ENCODE assay signal across 10 mouse cellular contexts in the genomic region with DNA sequence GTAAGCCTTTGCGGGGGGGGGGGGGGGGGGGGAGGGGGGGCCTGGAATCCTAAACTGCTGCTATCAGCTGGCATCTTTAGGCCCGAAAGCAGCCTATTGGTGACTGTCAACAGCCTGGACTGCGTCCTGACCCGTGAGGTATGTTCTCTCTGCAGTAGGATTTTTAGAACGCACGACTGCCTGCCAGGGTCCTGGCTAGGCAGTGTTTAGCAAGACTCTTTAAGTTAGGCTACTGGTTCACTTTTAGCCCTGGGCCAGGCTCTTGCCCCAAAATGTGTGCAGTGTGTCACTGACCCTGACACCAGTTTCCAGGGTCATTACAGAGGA. TPM values are rescaled to one million over a fixed set of nuclear protein-coding genes. Genes with fewer than 3 reads are reported as not detected.
DNase-seq lines count a peak whose midpoint lies in the region; ATAC-seq and TF ChIP-seq lines count a peak whose summit lies in the region.
"Had no signal": no experiment of that assay in that cellular context is flagged by ENCODE, and none has a peak within 500 bp of the region (broad histone marks: within the 10 kb centered on the region; RNA-seq: fewer than 3 reads in every experiment).

No protein-coding gene starts in this region.

- H3K27me3 ChIP-seq in kidney, embryonic 14.5 days (ENCODE audit: control insufficient read depth, insufficient read depth, low read length) = no peaks in the 10 kb centered on the region
- H3K27me3 ChIP-seq in embryonic facial prominence, embryonic 10.5 days (replicated peaks; ENCODE audit: low read depth, poor library complexity, severe bottlenecking) = no peaks in the 10 kb centered on the region
- H3K27me3 ChIP-seq in hindbrain, postnatal 0 days (ENCODE audit: insufficient read depth, low read length) = no peaks in the 10 kb centered on the region
- H3K27me3 ChIP-seq in midbrain, postnatal 0 days (ENCODE audit: insufficient read depth, low read length) = no peaks in the 10 kb centered on the region

- peak overlapping the region; percentile 61 for H3K4me3 ChIP-seq in kidney, embryonic 14.5 days (ENCODE audit: low read length)
- H3K4me3 ChIP-seq in embryonic facial prominence, embryonic 10.5 days = peak overlapping the region; percentile 77
- H3K4me3 ChIP-seq in hindbrain, postnatal 0 days (ENCODE audit: low read length) = peak overlapping the region; percentile 50
- peak overlapping the region; percentile 48 for H3K4me3 ChIP-seq in midbrain, postnatal 0 days (ENCODE audit: low read depth, low read length)

- DNase-seq in kidney, postnatal 14 days = no peak
- DNase-seq in embryonic facial prominence, embryonic 10.5 days (ENCODE audit: low spot score) = no peak
- DNase-seq in hindbrain, postnatal 0 days (ENCODE audit: low spot score) = no peak
- DNase-seq in midbrain, postnatal 0 days (ENCODE audit: low spot score) = no peak
- no peak for DNase-seq in gastrocnemius, adult 18-20 months (ENCODE audit: low spot score)
- no peak for DNase-seq in adrenal gland, postnatal 14 days
- no peak for DNase-seq in testis, postnatal 10 days (ENCODE audit: low spot score)

- WGBS in kidney, embryonic 14.5 days = 20% methylated on average over 5 of the region's 6 CpGs
- 24% methylated on average over 6 of the region's 6 CpGs for WGBS in embryonic facial prominence, embryonic 10.5 days
- 38% methylated on average over 6 of the region's 6 CpGs for WGBS in hindbrain, postnatal 0 days
- 46% methylated on average over 5 of the region's 6 CpGs for WGBS in midbrain, postnatal 0 days

- peaks cover 9% of the 10 kb centered on the region; the same call in 1 of the 2 replicates for H3K4me1 ChIP-seq in kidney, embryonic 14.5 days (ENCODE audit: control insufficient read depth, insufficient read depth, low read length)
- H3K4me1 ChIP-seq in embryonic facial prominence, embryonic 10.5 days = peaks cover 42% of the 10 kb centered on the region
- peaks cover 5% of the 10 kb centered on the region for H3K4me1 ChIP-seq in hindbrain, postnatal 0 days (ENCODE audit: insufficient read depth, low read length)
- H3K4me1 ChIP-seq in midbrain, postnatal 0 days (ENCODE audit: insufficient read depth, low read length) = 0 out of 2 replicates have a peak, but pooled peaks cover 7% of the 10 kb centered on the region

- no peak for TF ChIP-seq CTCF in hindbrain, postnatal 0 days (IDR thresholded peaks at IDR 0.05; ENCODE audit: low read depth)
- TF ChIP-seq CTCF in midbrain, postnatal 0 days (IDR thresholded peaks at IDR 0.05) = no peak

- peak; percentile 18; the same call in 1 of the 2 replicates for ATAC-seq in kidney, embryonic 14.5 days (ENCODE audit: low FRiP score, low TSS enrichment)
- ATAC-seq in hindbrain, postnatal 0 days = no peak
- no peak for ATAC-seq in midbrain, postnatal 0 days (ENCODE audit: low FRiP score)

- peak overlapping the region; percentile 80 for H3K9ac ChIP-seq in kidney, embryonic 14.5 days (ENCODE audit: low read depth, low read length)
- H3K9ac ChIP-seq in hindbrain, postnatal 0 days (replicated peaks; ENCODE audit: low read length) = no peak overlapping the region; the same call in 1 of the 2 replicates
- no peak overlapping the region for H3K9ac ChIP-seq in midbrain, postnatal 0 days (replicated peaks; ENCODE audit: low read length, poor library complexity, severe bottlenecking)

- H3K27ac ChIP-seq in kidney, embryonic 14.5 days (ENCODE audit: low read depth, low read length) = peak overlapping the region; percentile 86; the same call in 1 of the 2 replicates
- H3K27ac ChIP-seq in embryonic facial prominence, embryonic 10.5 days (replicated peaks) = peak overlapping the region; percentile 99
- no peak overlapping the region for H3K27ac ChIP-seq in hindbrain, postnatal 0 days
- H3K27ac ChIP-seq in midbrain, postnatal 0 days (ENCODE audit: low read depth, low read length) = no peak overlapping the region

- H3K36me3 ChIP-seq in kidney, embryonic 14.5 days (ENCODE audit: control insufficient read depth, insufficient read depth, low read length) = peaks cover 23% of the 10 kb centered on the region
- H3K36me3 ChIP-seq in embryonic facial prominence, embryonic 10.5 days (replicated peaks) = peaks cover 29% of the 10 kb centered on the region
- H3K36me3 ChIP-seq in hindbrain, postnatal 0 days (ENCODE audit: insufficient read depth, low read length) = no peaks in the 10 kb centered on the region
- no peaks in the 10 kb centered on the region for H3K36me3 ChIP-seq in midbrain, postnatal 0 days (ENCODE audit: insufficient read depth, low read length)

- H3K4me2 ChIP-seq in kidney, embryonic 14.5 days (replicated peaks; ENCODE audit: low read depth, low read length) = peak overlapping the region; percentile 77
- H3K4me2 ChIP-seq in hindbrain, postnatal 0 days (ENCODE audit: low read depth, low read length) = peak overlapping the region; percentile 94
- peak overlapping the region; percentile 98 for H3K4me2 ChIP-seq in midbrain, postnatal 0 days (ENCODE audit: low read depth, low read length, poor library complexity, severe bottlenecking)

- no peaks in the 10 kb centered on the region for H3K9me3 ChIP-seq in kidney, embryonic 14.5 days (ENCODE audit: control insufficient read depth, low read length)
- H3K9me3 ChIP-seq in embryonic facial prominence, embryonic 10.5 days = no peaks in the 10 kb centered on the region
- no peaks in the 10 kb centered on the region for H3K9me3 ChIP-seq in hindbrain, postnatal 0 days (ENCODE audit: low read length)
- H3K9me3 ChIP-seq in midbrain, postnatal 0 days (ENCODE audit: low read length) = no peaks in the 10 kb centered on the region

RNA-seq across cellular contexts. Expression of a gene that starts 0.3 kb away (rescaled TPM):
- 111 and 115 TPM in 2 replicates for polyA plus RNA-seq in kidney, embryonic 14.5 days (2014; fragmentation: Nextera tagmentation; extraction: Ambion mirVana)
- polyA plus RNA-seq in embryonic facial prominence, embryonic 10.5 days (2016; fragmentation: Nextera tagmentation; extraction: Ambion mirVana) = 120 and 125 TPM in 2 replicates
- 19.8 and 23.0 TPM in 2 replicates for total RNA-seq in hindbrain, postnatal 0 days (2014; rRNA removed)
- 20.0 and 20.6 TPM in 2 replicates for polyA plus RNA-seq in hindbrain, postnatal 0 days (2015; fragmentation: Nextera tagmentation; extraction: Ambion mirVana)
- 11.6 and 12.6 TPM in 2 replicates for total RNA-seq in midbrain, postnatal 0 days (2014; rRNA removed)
- polyA plus RNA-seq in midbrain, postnatal 0 days (2015; fragmentation: Nextera tagmentation; extraction: Ambion mirVana) = 12.6 and 14.1 TPM in 2 replicates
- total RNA-seq in gastrocnemius, adult 18-20 months (2021) = under 1 TPM; 0.71 to 0.78 TPM
- total RNA-seq in adrenal gland, postnatal 14 days (2021) = 32.9 and 34.5 TPM in 2 replicates

RNA-seq across cellular contexts. Expression of a gene that starts 29.8 kb away (rescaled TPM):
- polyA plus RNA-seq in kidney, embryonic 14.5 days (2014; fragmentation: Nextera tagmentation; extraction: Ambion mirVana) = 10.7 and 16.0 TPM in 2 replicates
- polyA plus RNA-seq in embryonic facial prominence, embryonic 10.5 days (2016; fragmentation: Nextera tagmentation; extraction: Ambion mirVana) = 3.2 and 4.0 TPM in 2 replicates
- total RNA-seq in hindbrain, postnatal 0 days (2014; rRNA removed) = 1.4 and 2.6 TPM in 2 replicates
- polyA plus RNA-seq in hindbrain, postnatal 0 days (2015; fragmentation: Nextera tagmentation; extraction: Ambion mirVana) = 1.8 and 2.0 TPM in 2 replicates
- 2.5 and 3.0 TPM in 2 replicates for total RNA-seq in midbrain, postnatal 0 days (2014; rRNA removed)
- polyA plus RNA-seq in midbrain, postnatal 0 days (2015; fragmentation: Nextera tagmentation; extraction: Ambion mirVana) = 1.4 and 1.8 TPM in 2 replicates
- 1 to 10 TPM; 2.7 to 4.2 TPM for total RNA-seq in gastrocnemius, adult 18-20 months (2021)
- 46.3 and 47.1 TPM in 2 replicates for total RNA-seq in adrenal gland, postnatal 14 days (2021)

RNA-seq across cellular contexts. Expression of a gene that starts 48.5 kb away (rescaled TPM):
- polyA plus RNA-seq in kidney, embryonic 14.5 days (2014; fragmentation: Nextera tagmentation; extraction: Ambion mirVana) = not detected in 2 replicates
- polyA plus RNA-seq in embryonic facial prominence, embryonic 10.5 days (2016; fragmentation: Nextera tagmentation; extraction: Ambion mirVana) = not detected in 2 replicates
- not detected in 2 replicates for total RNA-seq in hindbrain, postnatal 0 days (2014; rRNA removed)
- polyA plus RNA-seq in hindbrain, postnatal 0 days (2015; fragmentation: Nextera tagmentation; extraction: Ambion mirVana) = not detected in 2 replicates
- total RNA-seq in midbrain, postnatal 0 days (2014; rRNA removed) = not detected in 2 replicates
- not detected in 2 replicates for polyA plus RNA-seq in midbrain, postnatal 0 days (2015; fragmentation: Nextera tagmentation; extraction: Ambion mirVana)
- not detected for total RNA-seq in gastrocnemius, adult 18-20 months (2021)
- not detected in 2 replicates for total RNA-seq in adrenal gland, postnatal 14 days (2021)
- total RNA-seq: left cerebral cortex, postnatal 36 days had no signal
- polyA plus RNA-seq: spleen, adult 2 months had no signal

Comparison
In these comparisons a context has a peak if more than half of its experiments do, and no peak if none do; other contexts are left out.
1. H3K27ac ChIP-seq: peak in kidney, embryonic 14.5 days (single experiment) and embryonic facial prominence, embryonic 10.5 days (single experiment); none in hindbrain, postnatal 0 days (single experiment) and midbrain, postnatal 0 days (single experiment).
2. Peak in every context shown above with its lines, with median percentiles within 50 percentile points of each other: H3K4me2 ChIP-seq and H3K4me3 ChIP-seq.